Mouse (Mus musculus) urinary bladder, postnatal 14 days (tissue): ENCODE measurements around the gene Asxl2.

ENCODE experiments used
- DNase-seq: peaks from one replicate; pipeline ENCODE4 v3.0.0; 2021; ENCODE audit warnings: low spot score

The Asxl2 gene

GRCm38 (mm10) chr12:3546781-3547180, 120.1 kb downstream of the Asxl2 start:
- DNase-seq, result no peak

GRCm38 (mm10) chr12:3547506-3547905, 120.8 kb downstream of the Asxl2 start:
- no peak for DNase-seq

GRCm38 (mm10) chr12:3547911-3548310, 121.3 kb downstream of the Asxl2 start:
- DNase-seq, result no peak

GRCm38 (mm10) chr12:3548582-3549211, 122.0 kb downstream of the Asxl2 start:
- no peak for DNase-seq

GRCm38 (mm10) chr12:3550280-3550679, 123.6 kb downstream of the Asxl2 start:
- no peak for DNase-seq
